Mouse (Mus musculus) kidney, embryonic 14.5 days (tissue): ENCODE data around the gene Trip11. TPM values are rescaled to one million over a fixed set of nuclear protein-coding genes. Genes with fewer than 3 reads are reported as not detected.

Source experiments
- ATAC-seq: fragments of 200-750 bp; cut with Nextera tagmentation; 2 replicates; pipeline ENCODE4 v1.8.0; 2017; ENCODE audit warnings: moderate number of reproducible peaks, mild to moderate bottlenecking, moderate TSS enrichment, moderate library complexity; ENCODE audit not compliant: low FRiP score, low TSS enrichment
- H3K27ac ChIP-seq: fragments of 300-500 bp; sonication (generic); 2 replicates; pipeline ENCODE4 v1.5.1; 2014; ENCODE audit warnings: low read depth, mild to moderate bottlenecking, low read length, moderate library complexity, mixed read lengths
- H3K27me3 ChIP-seq: fragments of 300-500 bp; sonication (generic); 2 replicates; pipeline ENCODE4 v1.6.1; 2014; ENCODE audit warnings: mild to moderate bottlenecking, low read length; ENCODE audit not compliant: control insufficient read depth, insufficient read depth
- H3K36me3 ChIP-seq: fragments of 300-500 bp; sonication (generic); 2 replicates; pipeline ENCODE4 v1.6.1; 2014; ENCODE audit warnings: low read length, mixed read lengths; ENCODE audit not compliant: control insufficient read depth, insufficient read depth
- H3K4me1 ChIP-seq: fragments of 300-500 bp; sonication (generic); 2 replicates; pipeline ENCODE4 v1.6.1; 2014; ENCODE audit warnings: low read length, mixed read lengths; ENCODE audit not compliant: control insufficient read depth, insufficient read depth
- H3K4me2 ChIP-seq: fragments of 300-500 bp; sonication (generic); replicated peaks from 2 replicates; pipeline ENCODE4 v1.6.1; 2014; ENCODE audit warnings: low read depth, mild to moderate bottlenecking, low read length
- H3K4me3 ChIP-seq: fragments of 300-500 bp; sonication (generic); 2 replicates; pipeline ENCODE4 v1.5.1; 2014; ENCODE audit warnings: mild to moderate bottlenecking, low read length
- H3K9ac ChIP-seq: fragments of 300-500 bp; sonication (generic); 2 replicates; pipeline ENCODE4 v1.6.1; 2014; ENCODE audit warnings: low read depth, mild to moderate bottlenecking, low read length, moderate library complexity
- H3K9me3 ChIP-seq: fragments of 300-500 bp; sonication (generic); 2 replicates; pipeline ENCODE4 v1.6.1; 2016; ENCODE audit warnings: low read length; ENCODE audit not compliant: control insufficient read depth
- whole genome bisulfite sequencing: fragments of 180-500 bp; shearing (Covaris S2); extraction: QIAGEN DNeasy Blood & Tissue Kit; methylation state at CpG from one replicate; pipeline ENCODE4 v1.1.7; 2014; 5-methylcytosine and 5-hydroxymethylcytosine counted together
- polyA plus RNA-seq: library from polyadenylated mRNA; unstranded; fragments of >200 nt; fragmentation: Nextera tagmentation; extraction: Ambion mirVana; gene quantifications from 2 replicates; pipeline ENCODE4 v1.2.1, GENCODE M21; 2014

The Trip11 gene
- polyA plus RNA-seq, 1 experiment from 2014 or later = 29.4 TPM

DNA sequence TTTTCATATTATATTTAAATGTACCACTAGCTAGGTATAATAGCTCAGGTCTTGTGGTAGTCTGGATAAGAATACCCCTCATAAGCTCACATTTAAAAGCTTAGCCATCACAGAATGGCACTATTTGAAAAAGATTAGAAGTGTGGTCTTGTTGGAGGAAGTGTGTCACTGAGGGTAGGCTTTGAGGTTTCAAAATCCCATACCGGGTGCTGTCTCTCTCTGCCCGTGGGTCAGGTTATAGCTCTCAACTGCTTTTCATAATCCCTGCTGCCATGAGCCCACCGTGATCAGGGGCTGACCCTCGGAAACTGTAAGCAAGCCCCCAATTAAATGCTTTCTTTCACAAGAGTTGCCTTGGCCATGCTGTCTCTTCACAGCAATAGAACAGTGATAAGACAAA lies 8.2 kb downstream of the Trip11 start:
- Histone ChIP-seq H3K4me3 (no peak overlapping the region), H3K27me3 (no peaks in the 10 kb centered on the region), H3K9ac (no peak overlapping the region), H3K4me1 (no peaks in the 10 kb centered on the region), H3K27ac (no peak overlapping the region), H3K4me2 (no peak overlapping the region), H3K9me3 (no peaks in the 10 kb centered on the region), H3K36me3 (peaks cover 24% of the 10 kb centered on the region; the same call in 1 of the 2 replicates)
- WGBS = 92% methylated on average over 4 of the region's 4 CpGs
- no peak for ATAC-seq

DNA sequence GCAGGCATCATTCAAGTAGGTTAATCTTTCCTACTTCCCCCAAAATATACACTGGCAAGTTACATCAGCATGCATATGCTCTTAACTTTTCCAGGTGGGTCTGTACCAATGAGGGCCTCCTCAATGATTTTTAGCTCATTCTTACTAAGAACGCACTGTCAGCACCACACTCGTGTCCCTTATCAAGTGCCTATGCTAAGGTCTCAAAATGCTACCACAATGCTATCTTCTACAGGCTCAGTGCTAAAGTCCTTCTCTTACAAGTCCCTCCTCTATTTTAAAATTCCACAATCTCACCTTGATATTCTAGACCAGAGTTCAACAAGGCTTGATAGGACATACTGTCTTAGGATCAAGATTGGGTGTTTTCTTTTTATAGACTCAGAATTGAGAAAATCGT lies 8.9 kb downstream of the Trip11 start:
- Histone ChIP-seq H3K9ac (no peak overlapping the region), H3K4me1 (no peaks in the 10 kb centered on the region), H3K27ac (no peak overlapping the region), H3K9me3 (no peaks in the 10 kb centered on the region), H3K4me3 (no peak overlapping the region), H3K27me3 (no peaks in the 10 kb centered on the region), H3K36me3 (peaks cover 25% of the 10 kb centered on the region; the same call in 1 of the 2 replicates), H3K4me2 (no peak overlapping the region)
- no peak for ATAC-seq
- WGBS = 90% methylated on average over 3 of the region's 3 CpGs

DNA sequence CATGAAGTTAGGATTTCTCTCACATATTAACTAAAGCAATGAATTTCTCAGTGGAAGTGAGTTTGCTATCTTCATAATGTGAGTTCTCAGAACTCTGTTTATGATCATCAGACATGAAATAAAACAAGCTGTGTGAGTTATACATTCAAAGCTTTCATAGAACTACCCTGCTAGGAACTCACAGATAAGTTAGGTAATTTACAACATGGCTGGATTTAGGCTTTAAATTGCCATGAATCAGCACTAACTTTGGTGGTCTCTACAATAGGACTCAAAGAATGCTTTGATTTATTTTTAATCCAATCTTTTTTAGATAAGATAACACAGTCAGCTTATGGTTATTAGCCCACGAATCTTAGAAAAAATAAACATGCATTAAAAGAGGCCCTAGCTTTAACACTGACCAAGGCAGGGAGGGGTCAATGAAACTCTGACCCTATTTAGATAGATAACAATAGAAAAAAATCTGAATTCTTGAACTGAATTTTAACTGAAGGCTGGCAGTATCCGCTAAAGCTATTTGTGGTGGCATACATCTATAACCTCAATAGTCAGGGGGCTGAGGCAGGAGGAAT lies 13.3 kb downstream of the Trip11 start:
- H3K4me2 ChIP-seq = no peak overlapping the region
- H3K36me3 ChIP-seq = peaks cover 19% of the 10 kb centered on the region
- WGBS = 78% methylated on average over 2 of the region's 2 CpGs
- no peak overlapping the region for H3K27ac ChIP-seq
- no peak for ATAC-seq
- H3K4me1 ChIP-seq = no peaks in the 10 kb centered on the region
- H3K27me3 ChIP-seq = no peaks in the 10 kb centered on the region
- H3K9me3 ChIP-seq = no peaks in the 10 kb centered on the region
- H3K4me3 ChIP-seq = no peak overlapping the region
- no peak overlapping the region for H3K9ac ChIP-seq

DNA sequence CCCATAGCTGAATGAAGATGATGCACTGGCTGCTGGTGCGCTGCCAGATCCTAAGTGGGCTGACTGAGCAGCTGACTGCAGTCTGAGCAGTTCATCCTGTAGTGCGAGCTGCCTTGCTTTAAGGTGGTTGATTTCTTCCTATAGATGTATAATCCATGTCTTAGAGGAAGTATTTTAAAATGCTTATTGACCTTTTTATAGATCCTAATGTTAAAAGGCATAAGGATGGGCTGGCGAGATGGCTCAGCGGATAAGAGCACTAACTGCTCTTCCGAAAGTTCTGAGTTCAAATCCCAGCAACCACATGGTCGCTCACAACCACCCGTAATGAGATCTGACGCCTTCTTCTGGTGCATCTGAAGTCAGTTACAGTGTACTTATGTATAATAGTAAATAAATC lies 14.1 kb downstream of the Trip11 start:
- 94% methylated on average over 8 of the region's 8 CpGs for WGBS
- H3K4me2 ChIP-seq = no peak overlapping the region
- ATAC-seq = no peak
- H3K27ac ChIP-seq = no peak overlapping the region
- H3K9ac ChIP-seq = no peak overlapping the region
- no peaks in the 10 kb centered on the region for H3K9me3 ChIP-seq
- no peak overlapping the region for H3K4me3 ChIP-seq
- H3K27me3 ChIP-seq = no peaks in the 10 kb centered on the region
- peaks cover 23% of the 10 kb centered on the region for H3K36me3 ChIP-seq
- H3K4me1 ChIP-seq = no peaks in the 10 kb centered on the region

DNA sequence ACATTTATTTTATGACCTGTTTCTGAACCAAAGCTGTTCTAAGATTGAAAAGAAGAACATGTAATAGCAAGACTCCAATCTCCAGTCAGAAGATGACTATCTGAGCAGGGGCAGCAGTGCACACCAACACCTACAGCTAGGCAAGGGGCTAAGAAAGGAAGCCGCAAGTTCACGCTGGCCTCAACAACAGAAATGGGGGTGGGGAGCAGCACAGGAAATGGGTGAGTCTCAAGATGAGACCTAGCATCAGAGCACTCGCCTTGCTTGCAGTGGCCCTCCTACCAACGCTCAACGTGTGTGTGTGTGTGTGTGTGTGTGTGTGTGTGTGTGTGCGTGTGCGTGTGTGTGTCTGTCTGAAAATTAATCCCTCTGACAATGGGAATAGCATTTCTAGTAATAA lies 16.0 kb downstream of the Trip11 start:
- 79% methylated on average over 7 of the region's 7 CpGs for WGBS
- no peak overlapping the region for H3K4me3 ChIP-seq
- no peak overlapping the region for H3K9ac ChIP-seq
- peaks cover 31% of the 10 kb centered on the region for H3K36me3 ChIP-seq
- no peak for ATAC-seq
- H3K27ac ChIP-seq = no peak overlapping the region
- no peaks in the 10 kb centered on the region for H3K27me3 ChIP-seq
- H3K4me2 ChIP-seq = no peak overlapping the region
- no peaks in the 10 kb centered on the region for H3K4me1 ChIP-seq
- H3K9me3 ChIP-seq = no peaks in the 10 kb centered on the region

DNA sequence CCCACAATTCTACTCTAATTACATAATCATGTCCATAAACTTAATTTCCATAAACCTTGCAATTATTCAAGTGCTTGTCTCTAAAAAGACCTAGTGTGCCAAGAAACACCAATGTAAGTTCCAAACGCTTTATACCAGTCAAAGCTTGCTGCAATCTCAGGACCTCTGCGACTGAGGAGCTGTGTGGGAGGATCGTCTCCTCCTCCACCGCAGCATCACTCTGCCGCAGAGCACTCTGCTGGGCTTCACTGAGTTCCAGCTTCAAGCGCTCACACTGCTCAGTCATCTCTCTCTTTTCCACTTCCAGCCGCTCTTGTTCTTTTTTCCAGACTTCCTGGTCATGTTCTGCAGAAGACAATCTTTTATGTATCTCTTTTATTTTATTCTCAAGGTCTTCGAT lies 19.8 kb downstream of the Trip11 start:
- H3K27ac ChIP-seq = no peak overlapping the region
- WGBS = 76% methylated on average over 8 of the region's 8 CpGs
- no peak for ATAC-seq
- no peak overlapping the region for H3K4me2 ChIP-seq
- no peak overlapping the region for H3K9ac ChIP-seq
- no peaks in the 10 kb centered on the region for H3K4me1 ChIP-seq
- peaks cover 41% of the 10 kb centered on the region for H3K36me3 ChIP-seq
- no peaks in the 10 kb centered on the region for H3K9me3 ChIP-seq
- no peaks in the 10 kb centered on the region for H3K27me3 ChIP-seq
- no peak overlapping the region for H3K4me3 ChIP-seq

DNA sequence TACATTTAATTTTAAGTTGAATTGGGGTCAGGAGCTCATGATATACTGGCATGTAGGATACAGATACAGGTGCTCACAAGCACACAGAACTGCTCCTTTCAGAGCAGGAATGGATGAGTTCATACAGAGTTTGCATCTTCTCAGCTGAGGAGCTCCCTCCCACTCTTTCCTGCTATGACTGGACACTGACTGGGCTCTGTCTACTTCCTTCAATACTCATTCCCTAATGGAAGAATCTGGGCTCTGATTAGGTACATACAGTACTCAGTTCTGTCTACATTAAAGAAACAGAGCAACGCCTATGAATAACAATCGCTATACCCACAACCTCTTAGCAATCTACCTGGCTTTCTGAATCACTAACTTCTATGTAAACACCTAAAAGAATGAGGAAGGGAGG lies 20.2 kb downstream of the Trip11 start:
- H3K27ac ChIP-seq = no peak overlapping the region
- H3K9me3 ChIP-seq = no peaks in the 10 kb centered on the region
- no peak for ATAC-seq
- 97% methylated on average over 2 of the region's 2 CpGs for WGBS
- H3K9ac ChIP-seq = no peak overlapping the region
- H3K4me3 ChIP-seq = no peak overlapping the region
- H3K36me3 ChIP-seq = peaks cover 42% of the 10 kb centered on the region
- no peaks in the 10 kb centered on the region for H3K27me3 ChIP-seq
- H3K4me2 ChIP-seq = no peak overlapping the region
- H3K4me1 ChIP-seq = no peaks in the 10 kb centered on the region

DNA sequence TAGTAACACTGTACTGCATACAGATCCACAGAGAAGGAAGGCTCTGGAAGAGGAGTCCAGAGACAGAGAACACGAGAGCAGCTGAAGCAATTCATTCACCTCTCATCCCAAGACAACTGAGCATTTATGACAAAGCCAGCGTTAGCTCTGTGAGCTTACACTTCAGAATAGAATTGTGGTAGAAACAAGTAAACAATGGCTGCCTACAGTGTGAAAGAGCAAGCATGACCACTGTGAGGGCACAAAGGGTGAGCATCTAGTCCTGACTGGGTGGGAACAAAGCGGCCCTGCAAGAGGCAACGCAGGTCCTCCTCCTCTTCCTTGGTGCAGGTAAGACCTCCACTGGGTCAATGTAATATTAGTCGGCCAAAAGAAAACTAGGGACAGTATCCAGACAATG lies 22.0 kb downstream of the Trip11 start:
- no peaks in the 10 kb centered on the region for H3K27me3 ChIP-seq
- H3K9ac ChIP-seq = no peak overlapping the region
- H3K9me3 ChIP-seq = no peaks in the 10 kb centered on the region
- H3K4me1 ChIP-seq = no peaks in the 10 kb centered on the region
- H3K4me3 ChIP-seq = no peak overlapping the region
- no peak overlapping the region for H3K4me2 ChIP-seq
- 91% methylated on average over 5 of the region's 5 CpGs for WGBS
- no peak overlapping the region for H3K27ac ChIP-seq
- H3K36me3 ChIP-seq = peaks cover 54% of the 10 kb centered on the region
- ATAC-seq = no peak

DNA sequence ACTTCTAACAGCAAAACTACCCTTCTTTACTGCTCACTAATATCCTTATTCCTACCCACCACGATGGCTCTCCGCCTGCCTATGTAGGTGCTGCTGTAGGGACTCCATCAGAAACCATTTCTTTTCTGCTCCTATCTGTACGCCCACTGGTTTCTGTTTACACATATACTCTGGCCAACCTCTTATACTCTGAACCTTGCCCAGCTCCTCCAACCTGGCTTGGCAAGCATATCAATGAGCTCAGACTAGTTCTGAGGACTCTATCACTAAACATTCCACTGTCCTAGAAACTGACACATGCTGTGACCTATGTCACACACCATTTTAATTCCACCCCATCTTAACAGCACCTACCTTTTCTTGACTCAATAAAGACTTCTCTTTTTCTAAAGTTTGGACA lies 23.7 kb downstream of the Trip11 start:
- Histone ChIP-seq H3K9me3 (no peaks in the 10 kb centered on the region), H3K27me3 (no peaks in the 10 kb centered on the region), H3K4me2 (no peak overlapping the region), H3K4me1 (no peaks in the 10 kb centered on the region), H3K4me3 (no peak overlapping the region), H3K27ac (no peak overlapping the region), H3K36me3 (peaks cover 68% of the 10 kb centered on the region), H3K9ac (no peak overlapping the region)
- ATAC-seq = no peak
- WGBS = 92% methylated on average over 3 of the region's 3 CpGs
